Mouse (Mus musculus): ENCODE results near the gene Pdzd2. TPM values are rescaled to one million over a fixed set of nuclear protein-coding genes. Genes with fewer than 3 reads are reported as not detected.

Gene Pdzd2
- total RNA-seq, 2 experiments from 2014 or later: 39.4 to 46.7 TPM

- DNase-seq (ENCODE audit: low spot score in 2 of 2): no peak
Measured at GRCm38 (mm10) chr15:12543686-12544325, 195.9 kb downstream of the Pdzd2 start.

- DNase-seq (ENCODE audit: low spot score in 2 of 2): no peak
Measured at GRCm38 (mm10) chr15:12542316-12542715, 197.4 kb downstream of the Pdzd2 start.

- no peak for DNase-seq (ENCODE audit: low spot score in 2 of 2)
Measured at GRCm38 (mm10) chr15:12539618-12540302, 200.0 kb downstream of the Pdzd2 start.

- no peak for DNase-seq (ENCODE audit: low spot score in 2 of 2)
Measured at GRCm38 (mm10) chr15:12533254-12533653, 206.5 kb downstream of the Pdzd2 start.

- DNase-seq (ENCODE audit: low spot score in 2 of 2): no peak
Measured at GRCm38 (mm10) chr15:12532568-12532967, 207.2 kb downstream of the Pdzd2 start.

- no peak for DNase-seq (ENCODE audit: low spot score in 2 of 2)
Measured at GRCm38 (mm10) chr15:12522810-12523209, 216.9 kb downstream of the Pdzd2 start.

GRCm38 (mm10) chr15:12520292-12520691 lies 219.4 kb downstream of the Pdzd2 start:
- no peak for DNase-seq (ENCODE audit: low spot score in 2 of 2)

DNA sequence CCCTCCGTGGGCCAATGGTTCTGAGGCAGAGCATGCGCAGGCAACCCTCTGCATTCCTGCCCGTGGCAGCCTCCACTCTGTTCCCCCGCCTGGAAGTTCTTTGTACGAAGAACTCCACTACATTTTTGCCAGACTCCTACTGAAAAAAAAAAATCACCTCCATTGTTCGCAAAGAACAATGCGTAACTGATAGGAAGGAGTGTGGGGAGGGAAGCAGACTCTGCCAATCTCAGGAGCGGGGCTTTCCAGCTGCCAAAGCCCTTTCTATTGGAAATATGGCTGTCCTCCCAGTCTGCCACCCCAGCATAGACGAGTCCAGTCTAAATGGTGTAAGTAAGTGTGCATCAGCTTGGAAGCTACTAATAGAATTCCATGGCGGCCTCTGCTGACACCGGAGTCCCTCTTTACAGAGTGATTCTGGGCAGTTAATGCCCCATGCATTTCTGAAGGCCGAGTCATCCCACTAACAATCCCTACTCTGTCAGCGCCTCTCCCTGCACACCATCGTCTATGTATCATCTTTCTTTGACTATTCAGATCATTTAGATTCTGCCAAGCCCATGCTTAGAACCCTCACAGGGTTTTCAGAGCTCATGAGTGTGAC lies 221.3 kb downstream of the Pdzd2 start:
- DNase-seq (ENCODE audit: low spot score in 2 of 2): no peak

DNA sequence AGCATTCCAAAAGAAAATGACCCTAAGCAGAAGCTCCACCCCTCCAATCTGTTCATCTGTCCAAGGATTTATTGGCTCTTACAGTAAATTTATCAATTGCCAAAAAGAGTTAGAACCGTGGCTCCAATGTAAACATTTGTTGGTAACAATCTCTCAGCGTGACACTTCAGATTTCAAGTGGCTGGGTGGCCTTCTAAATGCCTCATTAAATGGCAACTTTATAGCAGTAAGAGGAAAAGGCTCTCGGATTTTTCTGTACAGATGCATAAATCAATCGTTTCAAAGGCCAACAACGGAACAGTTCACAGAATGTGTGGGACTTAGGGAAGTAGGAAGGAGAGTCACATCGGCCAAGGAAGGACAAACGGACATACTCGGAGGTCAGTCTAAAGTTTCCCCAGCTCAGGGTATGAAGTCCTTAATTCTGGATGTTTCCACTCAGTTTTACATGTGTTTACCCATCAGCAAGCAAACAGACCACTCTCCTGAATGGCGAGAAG lies 222.4 kb downstream of the Pdzd2 start:
- DNase-seq (ENCODE audit: low spot score in 2 of 2): no peak

- no peak for DNase-seq (ENCODE audit: low spot score in 2 of 2)
Measured at GRCm38 (mm10) chr15:12515272-12515844, 224.4 kb downstream of the Pdzd2 start.

- DNase-seq (ENCODE audit: low spot score in 2 of 2): no peak
Measured at GRCm38 (mm10) chr15:12513526-12513925, 226.2 kb downstream of the Pdzd2 start.

DNA sequence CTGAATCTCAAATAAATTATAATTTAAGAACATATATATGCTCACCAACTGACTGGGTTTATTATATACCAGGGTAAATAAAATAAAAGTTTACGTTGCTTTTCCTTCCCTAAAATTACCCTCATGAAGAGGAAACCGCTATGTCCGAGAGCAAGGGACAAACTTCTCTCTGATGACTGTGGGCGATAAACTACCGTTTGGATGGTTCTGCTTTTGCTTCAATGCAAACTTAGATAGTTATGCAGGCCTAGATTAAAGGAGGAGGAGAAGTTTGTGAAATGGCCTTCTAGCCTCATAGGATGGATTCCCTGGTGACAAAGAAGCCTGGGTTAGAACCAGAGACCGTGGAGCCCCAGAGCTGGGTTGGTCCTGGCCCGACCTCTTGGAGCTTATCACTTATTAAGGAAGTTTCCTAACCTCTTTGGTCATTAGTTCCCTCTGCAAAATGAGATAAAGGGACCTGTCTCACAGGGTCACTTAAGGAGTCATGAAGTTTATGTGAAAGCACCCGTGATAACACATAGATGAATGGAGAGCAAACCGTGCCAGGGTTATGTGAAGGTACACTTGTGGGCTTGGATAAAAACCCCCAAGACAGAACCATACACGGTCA lies 230.9 kb downstream of the Pdzd2 start:
- no peak for DNase-seq (ENCODE audit: low spot score in 2 of 2)

GRCm38 (mm10) chr15:12507523-12507922 lies 232.2 kb downstream of the Pdzd2 start:
- no peak for DNase-seq (ENCODE audit: low spot score in 2 of 2)

GRCm38 (mm10) chr15:12506514-12506913 lies 233.2 kb downstream of the Pdzd2 start:
- DNase-seq (ENCODE audit: low spot score in 2 of 2): no peak

DNA sequence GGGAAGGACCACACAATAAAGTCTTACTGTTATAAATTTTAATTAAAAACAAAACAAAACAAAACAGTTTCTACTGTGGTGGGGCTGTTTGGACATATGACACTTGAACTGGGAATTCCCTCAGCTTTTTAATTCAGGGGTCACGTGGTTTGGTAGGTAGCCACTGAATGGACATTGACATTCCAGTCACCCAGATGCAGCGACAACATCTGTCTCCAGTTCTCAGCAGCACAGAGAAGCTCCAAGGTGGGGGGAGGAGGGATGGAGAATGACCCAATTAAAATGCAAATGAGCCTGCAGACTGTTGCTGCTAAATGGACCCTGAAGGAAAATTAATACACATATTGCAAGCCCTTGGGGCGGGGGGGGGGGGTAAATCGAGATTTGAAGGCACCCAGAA lies 233.6 kb downstream of the Pdzd2 start:
- DNase-seq (ENCODE audit: low spot score in 2 of 2): no peak

DNA sequence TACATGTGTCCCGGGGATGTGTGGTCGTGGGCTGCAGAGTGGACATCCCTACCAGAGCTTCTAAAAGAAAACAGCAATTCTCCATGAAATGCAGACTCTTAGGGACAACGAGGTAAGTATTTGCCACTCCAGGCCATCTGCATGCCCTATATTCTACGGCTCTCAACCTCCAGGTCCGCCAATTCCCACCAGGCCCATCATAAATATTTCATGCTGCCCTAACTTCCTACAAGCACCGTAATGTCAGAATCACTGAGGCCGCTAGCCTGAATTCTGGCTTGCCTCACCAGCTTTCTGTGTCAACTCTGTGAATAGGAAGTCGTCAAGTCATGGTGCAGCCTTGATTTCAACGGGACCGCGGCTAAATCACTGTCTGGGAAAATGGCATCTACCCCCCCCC lies 234.2 kb downstream of the Pdzd2 start:
- no peak for DNase-seq (ENCODE audit: low spot score in 2 of 2)

DNA sequence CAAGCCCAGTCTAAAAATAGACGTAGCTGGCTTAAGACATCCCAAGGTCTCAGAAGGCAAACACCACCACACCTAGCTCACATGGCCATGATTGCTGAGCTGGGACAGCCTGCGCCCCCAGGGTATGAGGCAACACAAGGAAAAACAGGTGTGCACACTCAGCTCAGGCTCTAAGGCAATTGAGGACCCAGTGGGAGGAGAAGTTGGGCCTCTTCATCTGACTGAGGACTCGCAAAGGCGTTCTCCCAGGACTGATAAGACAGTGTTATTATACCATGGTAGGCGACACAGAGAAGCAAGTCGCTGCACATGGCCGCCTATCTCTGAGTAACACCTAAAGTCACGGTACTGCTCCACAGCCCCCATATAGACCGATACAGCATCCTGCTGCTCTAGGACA lies 235.8 kb downstream of the Pdzd2 start:
- DNase-seq (ENCODE audit: low spot score in 2 of 2): no peak

DNA sequence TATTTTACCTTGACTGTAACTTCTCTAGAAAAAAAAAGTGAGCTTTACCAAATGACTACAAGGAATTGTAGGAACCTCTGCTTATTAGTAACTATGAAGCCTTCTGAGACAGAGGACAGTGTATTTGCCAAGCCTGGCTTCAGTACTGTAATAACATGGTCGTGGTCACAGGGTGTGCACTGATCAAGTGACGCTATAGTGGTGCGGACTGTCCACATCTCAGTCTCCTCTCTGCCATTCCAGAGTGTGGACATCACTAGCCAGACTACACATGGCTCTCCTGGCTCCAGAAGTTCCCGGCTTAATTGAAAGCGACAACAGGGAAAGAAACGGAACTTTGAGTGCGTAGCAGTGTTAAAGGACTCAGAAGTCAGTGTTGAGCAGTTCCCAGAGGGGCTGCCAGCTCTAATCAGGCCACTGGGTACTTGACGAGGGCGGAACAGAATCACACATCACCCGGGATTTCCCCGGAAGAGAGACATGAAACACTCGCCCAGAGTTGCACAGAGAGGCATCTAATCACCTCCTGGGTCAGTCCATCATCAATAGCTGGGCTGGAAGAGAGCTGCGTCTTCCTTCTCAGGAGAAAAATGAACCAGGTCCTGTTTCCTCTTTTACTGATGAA lies 237.7 kb downstream of the Pdzd2 start:
- no peak for DNase-seq (ENCODE audit: low spot score in 2 of 2)

GRCm38 (mm10) chr15:12500674-12501073 lies 239.1 kb downstream of the Pdzd2 start:
- DNase-seq (ENCODE audit: low spot score in 2 of 2): no peak

DNA sequence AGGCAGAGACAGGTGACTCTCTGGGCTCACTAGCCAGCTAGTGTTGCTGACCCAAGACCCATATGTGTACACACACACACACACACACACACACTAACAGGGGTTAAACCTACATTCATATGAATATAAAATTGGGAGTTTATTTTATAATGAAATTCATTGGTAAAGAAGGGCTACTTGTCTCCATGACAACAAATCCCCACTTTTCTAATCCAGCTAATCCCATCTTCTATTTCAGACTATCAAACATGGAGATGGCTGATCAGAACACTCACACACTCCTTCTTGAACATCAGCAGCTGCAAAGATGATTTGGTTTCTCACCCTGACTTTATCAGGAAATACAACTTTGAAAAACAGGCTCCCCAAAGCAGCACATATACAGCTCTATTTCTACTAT lies 245.6 kb downstream of the Pdzd2 start:
- DNase-seq (ENCODE audit: low spot score in 2 of 2): no peak

DNA sequence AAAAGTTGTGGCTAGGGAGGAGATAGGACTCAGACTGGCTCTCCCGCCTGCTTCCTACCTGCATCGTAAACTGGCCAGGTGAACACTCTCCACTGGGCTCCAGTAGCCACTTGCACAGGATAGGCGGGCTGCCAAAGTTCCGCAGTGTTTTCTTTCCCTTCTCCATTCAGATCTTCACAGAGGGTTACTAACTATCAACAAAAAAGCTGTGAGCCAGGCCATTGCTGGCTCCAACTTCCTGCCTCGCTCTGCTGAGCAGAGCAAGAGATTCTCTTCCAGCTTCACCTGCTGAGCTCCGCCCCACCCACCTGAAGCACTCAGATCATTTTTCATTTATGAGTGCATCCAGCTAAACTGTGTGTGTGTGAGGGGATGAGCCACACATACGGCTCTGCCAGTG lies 246.5 kb downstream of the Pdzd2 start:
- DNase-seq (ENCODE audit: low spot score in 2 of 2): no peak
